Mouse (Mus musculus) olfactory bulb, adult 2 months (tissue): Measurements from ENCODE around the gene Fam126a.

Experiments used
- CTCF ChIP-seq: fragments of 200-500 bp; IDR thresholded peaks from 2 replicates; pipeline ENCODE4 v1.5.1; 2012; ENCODE audit warnings: low read depth, mild to moderate bottlenecking, low read length, moderate library complexity; ENCODE audit not compliant: insufficient read depth
- POLR2A ChIP-seq: fragments of 200-500 bp; IDR thresholded peaks from 2 replicates; pipeline ENCODE4 v1.6.1; 2012; ENCODE audit warnings: mild to moderate bottlenecking, low read depth, low read length, moderate library complexity; ENCODE audit not compliant: insufficient read depth

DNA sequence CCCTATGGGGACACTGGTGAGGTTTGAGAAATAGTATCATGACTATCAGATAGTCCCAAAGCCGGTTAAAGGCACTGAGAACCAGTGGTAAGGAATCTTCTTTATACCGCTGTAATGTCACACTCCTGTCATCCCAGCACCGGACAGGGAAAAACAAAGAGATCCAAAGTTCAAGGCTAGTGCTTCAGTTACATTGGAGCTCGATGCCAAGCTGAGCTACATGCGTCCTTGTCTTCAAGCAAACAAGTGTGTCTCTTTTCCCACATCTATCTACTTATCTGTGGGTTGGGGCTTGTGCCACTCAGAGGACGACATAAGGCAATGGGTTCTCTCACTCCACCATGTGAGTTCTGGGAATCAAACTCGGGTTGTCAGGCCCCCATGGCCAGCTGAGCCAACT, 16.5 kb upstream of the Fam126a start:
- TF ChIP-seq POLR2A (no peak), CTCF (no peak)
